Mouse (Mus musculus): Measurements from ENCODE around the gene Hoxa5.

DNA sequence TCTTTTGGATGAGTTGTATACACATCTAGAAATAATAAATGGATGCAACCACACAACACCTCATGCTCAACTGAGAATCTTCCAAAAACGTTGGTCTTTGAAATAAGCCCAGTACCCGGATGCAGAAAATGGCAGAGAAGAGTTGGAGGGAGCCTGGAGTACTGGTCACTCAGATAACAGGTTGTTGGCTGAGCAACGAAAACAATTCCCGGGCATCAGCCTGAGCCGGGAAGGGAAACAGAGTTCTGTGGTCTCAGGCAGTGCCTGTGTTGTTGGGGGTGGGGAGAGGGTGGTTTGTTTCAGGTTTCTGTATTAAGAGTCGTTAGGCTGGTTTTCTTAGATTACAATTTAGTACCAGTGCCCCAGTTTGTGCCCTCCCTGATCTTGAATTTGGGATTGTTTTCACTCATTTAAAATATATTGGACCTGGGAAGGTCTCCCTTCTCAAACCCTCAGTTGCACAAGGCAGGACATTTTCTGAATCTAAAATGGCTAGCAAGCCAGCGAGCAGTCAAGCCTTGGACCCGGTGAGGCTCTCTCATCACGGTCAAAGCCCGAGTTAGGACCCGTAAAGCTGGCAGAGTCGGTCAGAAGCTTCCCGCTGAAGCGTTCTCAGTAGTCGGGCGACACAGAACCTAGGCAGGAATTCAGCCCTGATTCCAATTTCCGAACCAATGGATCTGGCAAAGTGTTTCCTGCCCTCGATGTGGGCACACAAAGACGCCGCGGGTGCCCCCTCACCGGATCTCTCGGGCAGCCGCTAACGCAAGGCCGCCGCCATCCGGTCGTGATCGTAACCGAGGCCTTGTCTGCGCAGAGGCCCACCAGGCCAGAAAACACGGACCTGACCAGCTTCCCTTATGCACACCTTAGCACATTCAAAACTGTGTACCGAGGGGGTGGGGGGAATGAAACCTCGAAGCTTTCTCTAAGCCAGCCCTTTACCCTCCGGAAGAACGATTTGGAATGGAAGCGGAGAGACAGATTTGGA, 24.4 kb upstream of the Hoxa5 start:
- TF ChIP-seq POLR2A (IDR thresholded peaks at IDR 0.05; ENCODE audit: insufficient read length, low read depth) (no peak), TCF3 (IDR thresholded peaks at IDR 0.05; ENCODE audit: insufficient read length, low read depth) (no peak), MAX (IDR thresholded peaks at IDR 0.05; ENCODE audit: low read depth) (no peak), E2F4 (IDR thresholded peaks at IDR 0.05; ENCODE audit: insufficient read depth) (no peak)
